Mouse (Mus musculus): ENCODE results near the gene Slc25a39.

DNA sequence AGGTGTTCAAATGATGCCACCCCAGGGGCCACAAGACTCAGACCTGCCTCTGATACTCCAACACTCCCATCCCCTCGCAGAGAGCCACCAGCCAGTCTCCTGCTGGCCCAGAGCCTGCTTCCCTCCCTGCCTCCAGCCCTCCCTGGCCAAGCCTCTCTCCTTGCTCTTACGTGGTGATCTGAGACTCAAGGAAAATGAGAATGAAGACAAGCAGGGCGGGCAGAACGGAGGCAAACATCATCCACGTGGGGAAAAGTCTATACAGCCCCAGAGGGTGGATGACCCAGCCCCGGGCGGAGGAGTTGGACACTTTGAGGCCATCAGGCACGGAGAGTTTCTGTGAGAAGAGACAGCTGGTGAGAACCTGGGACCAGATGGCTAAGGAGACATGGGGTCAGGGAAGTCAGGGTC is 54.7 kb downstream of the Slc25a39 start:
- TF ChIP-seq EP300 (IDR thresholded peaks at IDR 0.05) (no peak), CTCF (IDR thresholded peaks at IDR 0.05) (no peak)
